Comparison of ENCODE assay signal across 16 mouse cellular contexts in the genomic region with DNA sequence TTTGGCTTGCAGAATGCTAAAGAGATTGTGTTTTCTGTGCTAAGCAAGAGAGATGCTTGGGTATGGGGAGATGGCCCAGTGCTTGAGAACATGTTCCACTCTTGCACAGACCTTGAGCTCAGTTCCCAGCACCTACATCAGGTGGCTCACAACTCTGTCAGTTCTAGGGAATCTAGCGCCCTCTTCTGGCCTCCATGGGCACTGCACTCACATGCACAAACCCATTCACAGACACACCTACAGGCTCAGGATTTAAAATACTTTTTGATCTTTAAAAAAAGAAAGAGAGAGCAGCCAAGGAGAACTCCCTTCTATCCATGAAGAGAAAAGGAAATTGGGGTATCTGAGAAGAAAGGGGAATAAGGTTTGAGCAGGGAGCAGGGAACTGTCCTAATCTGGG.
DNase-seq lines count a peak whose midpoint lies in the region; ATAC-seq and TF ChIP-seq lines count a peak whose summit lies in the region.
"Had no signal": no experiment of that assay in that cellular context is flagged by ENCODE, and none has a peak within 500 bp of the region (broad histone marks: within the 10 kb centered on the region; RNA-seq: fewer than 3 reads in every experiment).

No protein-coding gene starts in this region.

- no peak overlapping the region for H3K4me2 ChIP-seq in forebrain, postnatal 0 days (ENCODE audit: low read depth)
- H3K4me2 ChIP-seq in forebrain, embryonic 13.5 days: no peak overlapping the region
- no peak overlapping the region for H3K4me2 ChIP-seq in forebrain, embryonic 16.5 days (ENCODE audit: low read length)
- H3K4me2 ChIP-seq: forebrain, embryonic 12.5 days; heart, embryonic 15.5 days; limb, embryonic 12.5 days; lung, embryonic 14.5 days had no signal

- H3K9me3 ChIP-seq in forebrain, postnatal 0 days (ENCODE audit: low read length): no peaks in the 10 kb centered on the region
- no peaks in the 10 kb centered on the region; the same call in 1 of the 2 replicates for H3K9me3 ChIP-seq in forebrain, embryonic 13.5 days (replicated peaks)
- H3K9me3 ChIP-seq in forebrain, embryonic 16.5 days (ENCODE audit: control insufficient read depth, low read length): no peaks in the 10 kb centered on the region
- H3K9me3 ChIP-seq: heart, embryonic 15.5 days had no signal

- H3K4me1 ChIP-seq in forebrain, postnatal 0 days (ENCODE audit: insufficient read depth): no peaks in the 10 kb centered on the region
- H3K4me1 ChIP-seq in forebrain, embryonic 13.5 days: no peaks in the 10 kb centered on the region
- peaks cover 5% of the 10 kb centered on the region for H3K4me1 ChIP-seq in testis, adult 2 months (ENCODE audit: control insufficient read depth, insufficient read depth, low read length)
- no peaks in the 10 kb centered on the region for H3K4me1 ChIP-seq in forebrain, embryonic 16.5 days (replicated peaks; ENCODE audit: control insufficient read depth, insufficient read depth, low read length)
- H3K4me1 ChIP-seq: forebrain, embryonic 12.5 days had no signal

- peak; percentile 29 for TF ChIP-seq CTCF in forebrain, postnatal 0 days (IDR thresholded peaks at IDR 0.05; ENCODE audit: low read depth)
- TF ChIP-seq CTCF in layer of hippocampus, adult 2 months (conservative IDR thresholded peaks at IDR 0.05): peak; percentile 56
- peak; percentile 82; the same call in 1 of the 2 replicates for TF ChIP-seq CTCF in testis, adult 2 months (IDR thresholded peaks at IDR 0.05; ENCODE audit: control insufficient read depth, insufficient read depth, insufficient replicate concordance, low read depth, low read length)

- WGBS in forebrain, postnatal 0 days: 46% methylated on average over 1 of the region's 1 CpGs
- WGBS in forebrain, embryonic 13.5 days: 26% methylated on average over 1 of the region's 1 CpGs
- 40% methylated on average over 1 of the region's 1 CpGs for WGBS in forebrain, embryonic 16.5 days

- H3K9ac ChIP-seq in forebrain, postnatal 0 days: no peak overlapping the region
- no peak overlapping the region for H3K9ac ChIP-seq in forebrain, embryonic 13.5 days
- no peak overlapping the region for H3K9ac ChIP-seq in forebrain, embryonic 16.5 days (replicated peaks; ENCODE audit: low read depth, low read length)
- H3K9ac ChIP-seq: forebrain, embryonic 12.5 days; heart, embryonic 15.5 days; limb, embryonic 12.5 days; lung, embryonic 14.5 days had no signal

- H3K36me3 ChIP-seq in forebrain, postnatal 0 days (ENCODE audit: insufficient read depth): no peaks in the 10 kb centered on the region
- no peaks in the 10 kb centered on the region for H3K36me3 ChIP-seq in forebrain, embryonic 13.5 days (ENCODE audit: poor library complexity, severe bottlenecking)
- H3K36me3 ChIP-seq in testis, adult 2 months (ENCODE audit: control insufficient read depth, insufficient read depth, low read length): no peaks in the 10 kb centered on the region
- no peaks in the 10 kb centered on the region for H3K36me3 ChIP-seq in forebrain, embryonic 16.5 days (ENCODE audit: control insufficient read depth, insufficient read depth)
- H3K36me3 ChIP-seq: forebrain, embryonic 12.5 days; heart, embryonic 15.5 days; limb, embryonic 12.5 days had no signal

- H3K27me3 ChIP-seq in forebrain, postnatal 0 days (ENCODE audit: insufficient read depth, low read length): no peaks in the 10 kb centered on the region
- H3K27me3 ChIP-seq in forebrain, embryonic 13.5 days: no peaks in the 10 kb centered on the region
- H3K27me3 ChIP-seq in testis, adult 2 months (ENCODE audit: control insufficient read depth, insufficient read depth, low read length): no peaks in the 10 kb centered on the region
- H3K27me3 ChIP-seq in forebrain, embryonic 16.5 days (replicated peaks; ENCODE audit: control insufficient read depth, insufficient read depth, low read length): no peaks in the 10 kb centered on the region
- H3K27me3 ChIP-seq: forebrain, embryonic 12.5 days; heart, embryonic 15.5 days had no signal

- DNase-seq in forebrain, postnatal 0 days: no peak
- no peak for DNase-seq in layer of hippocampus, adult 2 months (ENCODE audit: low spot score in 2 of 2)
- no peak for DNase-seq in layer of hippocampus, adult 18-20 months (ENCODE audit: low spot score in 2 of 2)
- DNase-seq in testis, postnatal 14 days (ENCODE audit: low spot score): no peak
- DNase-seq in urinary bladder, postnatal 36 days (ENCODE audit: low spot score in 2 of 2): no peak
- DNase-seq: cerebellum, postnatal 14 days; lung, embryonic 14.5 days; right cerebral cortex, adult 18-20 months; thymus, postnatal 36 days had no signal

- no peak overlapping the region for H3K4me3 ChIP-seq in forebrain, postnatal 0 days (ENCODE audit: low read depth, low read length)
- H3K4me3 ChIP-seq in forebrain, embryonic 13.5 days: no peak overlapping the region
- no peak overlapping the region for H3K4me3 ChIP-seq in layer of hippocampus, adult 2 months
- H3K4me3 ChIP-seq in testis, adult 2 months (ENCODE audit: control insufficient read depth, low read depth, low read length): no peak overlapping the region
- H3K4me3 ChIP-seq in forebrain, embryonic 16.5 days (replicated peaks; ENCODE audit: low read length): no peak overlapping the region
- H3K4me3 ChIP-seq: forebrain, embryonic 12.5 days; heart, embryonic 15.5 days; limb, embryonic 12.5 days had no signal

- no peak for TF ChIP-seq POLR2A in testis, adult 2 months (IDR thresholded peaks at IDR 0.05; ENCODE audit: control insufficient read depth, low read depth, low read length)

- ATAC-seq in forebrain, postnatal 0 days: no peak
- no peak for ATAC-seq in forebrain, embryonic 13.5 days
- no peak for ATAC-seq in forebrain, embryonic 16.5 days
- ATAC-seq: midbrain, embryonic 16.5 days had no signal

- no peak overlapping the region for H3K27ac ChIP-seq in forebrain, postnatal 0 days (ENCODE audit: low read depth, low read length)
- no peak overlapping the region for H3K27ac ChIP-seq in forebrain, embryonic 13.5 days
- no peak overlapping the region for H3K27ac ChIP-seq in layer of hippocampus, adult 2 months
- no peak overlapping the region for H3K27ac ChIP-seq in testis, adult 2 months (ENCODE audit: control insufficient read depth, insufficient read depth, low read depth, low read length)
- no peak overlapping the region for H3K27ac ChIP-seq in forebrain, embryonic 16.5 days (ENCODE audit: low read length)
- H3K27ac ChIP-seq: forebrain, embryonic 12.5 days; heart, embryonic 15.5 days; limb, embryonic 12.5 days had no signal

Comparison
In these comparisons a context has a peak if more than half of its experiments do, and no peak if none do; other contexts are left out.
1. CTCF ChIP-seq: peak in every context shown above with its lines; median percentile 82 in testis, adult 2 months; 56 in layer of hippocampus, adult 2 months; 29 in forebrain, postnatal 0 days.